Mouse (Mus musculus) megakaryocyte, embryonic 14.5 days (primary cell): Measurements from ENCODE around the gene Med29.

Experiments
- FLI1 ChIP-seq: IDR thresholded peaks from 2 replicates; pipeline ENCODE4 v1.6.1; 2012; ENCODE audit warnings: low read length, inconsistent platforms, mixed read lengths
- GATA1 ChIP-seq: IDR thresholded peaks from 3 replicates; pipeline ENCODE4 v1.6.1; 2012; ENCODE audit warnings: mixed read lengths, low read length, inconsistent platforms, borderline replicate concordance

GRCm38 (mm10) chr7:28348601-28349000, 43.9 kb downstream of the Med29 start:
- TF ChIP-seq GATA1 (no peak), FLI1 (no peak)
